Mouse (Mus musculus) hindbrain, embryonic 16.5 days (tissue): ENCODE results near the gene 3110082J24Rik. TPM values are rescaled to one million over a fixed set of nuclear protein-coding genes. Genes with fewer than 3 reads are reported as not detected.

Experiments
- ATAC-seq: fragments of 200-750 bp; cut with Nextera tagmentation; 2 replicates; pipeline ENCODE4 v1.8.0; 2017; ENCODE audit warnings: moderate TSS enrichment, moderate library complexity
- H3K27ac ChIP-seq: fragments of 300-500 bp; sonication (generic); 2 replicates; pipeline ENCODE4 v1.5.1; 2014; ENCODE audit warnings: low read depth, mild to moderate bottlenecking, control low read depth, low read length, moderate library complexity
- H3K27me3 ChIP-seq: fragments of 300-500 bp; sonication (generic); replicated peaks from 2 replicates; pipeline ENCODE4 v1.6.1; 2014; ENCODE audit warnings: low read length; ENCODE audit not compliant: control insufficient read depth, insufficient read depth
- H3K36me3 ChIP-seq: fragments of 300-500 bp; sonication (generic); 2 replicates; pipeline ENCODE4 v1.6.1; 2014; ENCODE audit warnings: mild to moderate bottlenecking, low read length, moderate library complexity, mixed read lengths; ENCODE audit not compliant: control insufficient read depth, insufficient read depth
- H3K4me1 ChIP-seq: fragments of 300-500 bp; sonication (generic); 2 replicates; pipeline ENCODE4 v1.6.1; 2014; ENCODE audit warnings: low read depth, low read length; ENCODE audit not compliant: control insufficient read depth, insufficient read depth
- H3K4me2 ChIP-seq: fragments of 300-500 bp; sonication (generic); 2 replicates; pipeline ENCODE4 v1.6.1; 2014; ENCODE audit warnings: mild to moderate bottlenecking, low read length, control low read depth, moderate library complexity
- H3K4me3 ChIP-seq: fragments of 300-500 bp; sonication (generic); 2 replicates; pipeline ENCODE4 v1.5.1; 2014; ENCODE audit warnings: mild to moderate bottlenecking, low read length, control low read depth, moderate library complexity
- H3K9ac ChIP-seq: fragments of 300-500 bp; sonication (generic); 2 replicates; pipeline ENCODE4 v1.6.1; 2014; ENCODE audit warnings: low read depth, mild to moderate bottlenecking, control low read depth, low read length, moderate library complexity
- H3K9me3 ChIP-seq: fragments of 300-500 bp; sonication (generic); 2 replicates; pipeline ENCODE4 v1.6.1; 2014; ENCODE audit warnings: mild to moderate bottlenecking, low read length, moderate library complexity; ENCODE audit not compliant: control insufficient read depth
- WGBS: fragments of 180-500 bp; shearing (Covaris S2); extraction: QIAGEN DNeasy Blood & Tissue Kit; methylation state at CpG from one replicate; pipeline ENCODE4 v1.1.7; 2014; 5-methylcytosine and 5-hydroxymethylcytosine counted together
- polyA plus RNA-seq: library from polyadenylated mRNA; unstranded; fragments of >200 nt; fragmentation: Nextera tagmentation; extraction: Ambion mirVana; gene quantifications from 2 replicates; pipeline ENCODE4 v1.2.1, GENCODE M21; 2015

The 3110082J24Rik gene
- polyA plus RNA-seq, 1 experiment from 2014 or later, result 4.6 TPM

DNA sequence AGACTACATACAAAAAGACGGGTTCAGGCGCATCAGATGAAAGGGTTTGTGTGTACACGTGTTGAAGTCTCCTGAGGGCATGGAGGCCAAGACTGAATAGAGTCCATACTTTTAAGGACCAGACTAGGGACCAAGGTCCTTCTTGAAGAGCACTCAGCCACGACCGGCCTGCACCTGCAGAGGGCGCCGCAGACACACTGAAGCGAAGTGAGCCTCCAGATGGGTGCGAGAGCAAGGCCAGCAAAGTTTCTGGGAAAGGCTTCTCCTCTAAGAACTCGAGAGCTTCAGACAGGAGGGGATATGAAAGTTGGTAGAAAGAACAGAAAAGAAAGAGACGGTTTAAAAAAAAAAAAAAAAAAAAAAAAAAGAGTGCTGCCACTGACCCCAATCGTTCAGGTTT, 1.5 kb downstream of the 3110082J24Rik start:
- H3K36me3 ChIP-seq, result no peaks in the 10 kb centered on the region
- H3K4me1 ChIP-seq, result peaks cover 28% of the 10 kb centered on the region
- H3K9me3 ChIP-seq, result no peaks in the 10 kb centered on the region
- no peak overlapping the region for H3K9ac ChIP-seq
- WGBS, result 2% methylated on average over 12 of the region's 12 CpGs
- H3K4me3 ChIP-seq, result peak overlapping the region; percentile 75
- no peak overlapping the region for H3K27ac ChIP-seq
- H3K27me3 ChIP-seq, result peaks cover 4% of the 10 kb centered on the region
- ATAC-seq, result peak; percentile 14; the same call in 1 of the 2 replicates
- H3K4me2 ChIP-seq, result peak overlapping the region; percentile 96

DNA sequence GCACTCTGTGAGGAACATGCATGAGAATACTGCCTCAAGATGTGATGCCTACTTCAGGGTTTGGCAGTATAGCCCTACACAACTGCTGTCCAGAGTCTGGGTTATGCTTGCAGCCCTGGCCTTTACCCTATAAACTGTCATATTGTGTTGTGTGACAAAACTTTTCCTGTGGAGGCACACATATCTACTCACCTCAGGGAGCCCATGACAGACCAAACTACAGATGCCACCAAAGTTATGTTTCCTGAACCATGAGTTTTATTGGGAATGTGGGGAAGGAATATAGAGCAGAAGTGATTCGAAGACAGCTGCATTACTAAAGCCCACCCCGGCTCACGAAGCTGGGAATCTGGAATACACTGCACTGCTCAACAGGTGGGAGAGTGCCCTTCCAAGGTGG, 2.5 kb downstream of the 3110082J24Rik start:
- Histone ChIP-seq H3K4me3 (no peak overlapping the region), H3K27ac (no peak overlapping the region), H3K36me3 (no peaks in the 10 kb centered on the region), H3K9me3 (no peaks in the 10 kb centered on the region), H3K27me3 (peaks cover 4% of the 10 kb centered on the region), H3K4me2 (no peak overlapping the region), H3K4me1 (peaks cover 28% of the 10 kb centered on the region), H3K9ac (no peak overlapping the region)
- no peak for ATAC-seq
- 86% methylated on average over 3 of the region's 3 CpGs for WGBS

DNA sequence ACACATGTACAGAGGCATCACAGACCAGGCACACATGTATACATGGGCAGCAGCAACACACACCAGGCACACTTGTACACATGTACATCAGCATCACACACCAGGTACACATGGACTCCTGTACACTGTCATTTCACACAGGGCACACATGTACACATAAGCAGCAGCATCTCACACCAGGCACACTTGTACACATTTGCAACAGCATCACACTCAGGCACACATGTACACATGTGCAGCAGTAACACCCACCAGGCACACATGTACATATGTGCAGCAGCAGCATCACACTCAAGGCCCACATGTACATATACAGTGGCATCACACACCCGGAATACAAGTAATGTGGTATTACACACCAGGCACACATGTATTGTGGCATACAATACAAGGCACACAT, 7.6 kb downstream of the 3110082J24Rik start:
- Histone ChIP-seq H3K4me2 (no peak overlapping the region), H3K27me3 (no peaks in the 10 kb centered on the region), H3K4me3 (no peak overlapping the region), H3K36me3 (no peaks in the 10 kb centered on the region), H3K9me3 (no peaks in the 10 kb centered on the region), H3K9ac (no peak overlapping the region), H3K27ac (no peak overlapping the region), H3K4me1 (no peaks in the 10 kb centered on the region)
- ATAC-seq, result no peak
- WGBS, result 96% methylated on average over 1 of the region's 1 CpGs

DNA sequence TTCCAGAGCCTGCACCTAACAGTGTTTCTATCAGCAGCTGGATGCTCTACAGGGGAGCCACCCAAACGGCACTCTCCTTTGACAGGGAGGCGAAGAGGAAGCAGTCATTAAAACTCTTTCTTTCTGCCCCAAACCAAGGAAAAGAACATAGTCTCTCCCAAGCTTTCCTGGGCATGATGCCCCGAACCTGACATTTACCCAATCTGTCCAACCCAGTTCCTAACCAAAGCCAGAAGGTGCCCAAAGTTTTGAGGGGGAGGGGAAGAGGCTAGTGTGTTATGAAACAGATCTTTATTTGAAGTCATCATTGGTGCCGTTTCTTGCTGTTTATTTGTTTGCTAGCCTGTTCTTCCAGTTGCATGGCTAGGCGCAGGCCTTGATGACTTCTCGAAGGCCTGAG, 10.2 kb downstream of the 3110082J24Rik start:
- Histone ChIP-seq H3K4me2 (no peak overlapping the region), H3K4me1 (no peaks in the 10 kb centered on the region), H3K36me3 (no peaks in the 10 kb centered on the region), H3K9me3 (no peaks in the 10 kb centered on the region), H3K9ac (no peak overlapping the region), H3K27ac (no peak overlapping the region), H3K4me3 (no peak overlapping the region), H3K27me3 (no peaks in the 10 kb centered on the region)
- WGBS, result 83% methylated on average over 6 of the region's 6 CpGs
- ATAC-seq, result no peak

DNA sequence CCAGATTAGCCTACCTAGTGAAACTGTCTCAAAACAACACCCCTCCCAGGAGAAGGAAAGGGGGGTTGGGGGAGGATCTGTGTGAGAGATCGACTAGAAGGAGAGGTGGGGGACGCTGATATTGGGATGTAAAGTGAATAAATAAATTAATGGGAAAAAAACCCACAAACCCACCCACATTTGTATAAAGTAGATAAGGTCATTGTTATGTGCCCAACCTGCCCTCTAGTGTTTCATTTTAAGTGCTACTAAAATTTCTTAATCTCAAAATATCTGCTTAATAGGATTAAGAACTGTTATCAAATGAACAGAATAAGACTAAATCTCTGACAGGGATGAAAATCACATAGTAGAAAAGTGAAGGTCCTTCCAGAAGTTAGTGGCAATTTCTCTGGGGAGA, 11.5 kb downstream of the 3110082J24Rik start:
- no peaks in the 10 kb centered on the region for H3K36me3 ChIP-seq
- WGBS, result 61% methylated on average over 2 of the region's 2 CpGs
- no peaks in the 10 kb centered on the region for H3K9me3 ChIP-seq
- no peaks in the 10 kb centered on the region for H3K4me1 ChIP-seq
- H3K4me3 ChIP-seq, result no peak overlapping the region
- no peak overlapping the region for H3K9ac ChIP-seq
- H3K27me3 ChIP-seq, result no peaks in the 10 kb centered on the region
- H3K27ac ChIP-seq, result no peak overlapping the region
- H3K4me2 ChIP-seq, result no peak overlapping the region
- ATAC-seq, result no peak

DNA sequence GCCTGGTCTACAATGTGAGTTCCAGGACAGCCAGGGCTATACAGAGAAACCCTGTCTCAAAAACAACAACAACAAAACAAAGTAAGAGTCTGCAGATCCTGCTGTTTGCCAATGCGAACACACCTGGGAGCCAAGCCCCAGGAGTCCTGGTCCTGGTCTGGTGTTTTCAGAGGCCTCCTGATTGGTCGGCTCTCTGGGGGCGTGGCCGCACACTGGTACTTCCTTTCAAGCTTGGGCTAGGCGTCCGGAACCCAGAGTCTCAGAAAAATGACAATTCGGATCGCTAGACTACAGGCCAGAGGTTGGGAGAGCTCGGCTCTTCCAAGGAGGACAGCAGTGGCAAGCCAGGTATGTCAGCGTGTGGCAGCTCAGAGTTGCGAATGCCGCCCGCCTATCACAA, 13.2 kb downstream of the 3110082J24Rik start:
- 71% methylated on average over 13 of the region's 13 CpGs for WGBS
- Histone ChIP-seq H3K4me3 (no peak overlapping the region), H3K4me1 (no peaks in the 10 kb centered on the region), H3K27me3 (no peaks in the 10 kb centered on the region), H3K27ac (no peak overlapping the region), H3K4me2 (no peak overlapping the region), H3K9me3 (no peaks in the 10 kb centered on the region), H3K9ac (no peak overlapping the region), H3K36me3 (no peaks in the 10 kb centered on the region)
- no peak for ATAC-seq

DNA sequence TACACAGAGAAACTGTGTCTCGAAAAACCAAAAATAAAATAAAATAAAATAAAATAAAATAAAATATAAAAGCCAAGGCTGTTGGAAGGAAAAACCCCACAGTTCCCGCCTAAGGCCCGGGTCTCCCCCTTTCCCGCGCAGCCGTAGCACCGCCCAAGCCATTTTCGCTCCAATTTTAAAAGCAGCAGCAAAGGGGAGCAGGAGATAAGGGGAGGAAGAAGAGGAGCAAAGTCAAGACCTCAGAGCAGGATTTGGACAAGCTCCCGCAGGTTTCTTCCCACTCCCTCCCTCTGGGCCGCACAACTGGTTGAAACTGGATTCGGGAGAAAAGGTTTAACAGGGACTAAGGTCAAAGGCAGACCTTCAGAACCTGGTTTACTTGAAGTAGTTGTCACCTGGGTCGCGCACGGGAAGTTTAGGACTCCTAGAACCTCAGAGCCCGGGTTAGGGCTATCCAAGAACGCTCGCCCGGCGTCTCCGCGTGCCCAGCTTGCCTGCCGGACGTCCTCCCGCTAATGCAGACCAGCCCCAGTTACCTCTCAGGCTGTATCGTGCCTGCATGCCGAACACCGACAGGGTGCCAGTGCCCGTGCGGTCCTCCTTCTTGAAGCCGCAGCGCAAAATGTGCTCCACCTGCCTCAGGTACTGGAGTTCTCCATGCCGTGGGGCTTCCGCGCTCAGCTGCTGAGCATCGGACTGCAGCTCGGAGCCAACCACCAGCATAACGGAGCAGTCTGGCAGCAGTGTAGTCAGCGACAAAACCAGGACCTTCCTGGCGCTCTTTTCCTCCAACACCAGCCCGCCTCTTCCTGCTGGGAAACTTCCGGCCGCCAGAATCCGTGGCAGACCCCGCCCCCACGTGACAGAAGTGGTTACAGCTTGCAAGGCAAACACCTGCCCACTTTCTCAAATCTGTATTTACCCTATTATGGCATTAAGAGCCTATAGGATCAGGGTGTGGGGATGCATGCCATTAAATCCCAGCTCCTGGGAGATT, 32.8 kb downstream of the 3110082J24Rik start, which contains the start of gene Tyms:
Tyms (minus strand) TSS at position 793 of the 997 bp plus-strand sequence.
- peak within 1 kb of the TSS; percentile 83 for H3K9ac ChIP-seq
- WGBS, result 2% methylated on average over 37 of the region's 45 CpGs
- H3K4me1 ChIP-seq, result peaks cover 3% of the 10 kb centered on the region
- H3K4me3 ChIP-seq, result peak within 1 kb of the TSS; percentile 84
- peak within 1 kb of the TSS; percentile 93 for H3K4me2 ChIP-seq
- H3K27ac ChIP-seq, result peak within 1 kb of the TSS; percentile 75; the same call in 1 of the 2 replicates
- no peaks in the 10 kb centered on the region for H3K36me3 ChIP-seq
- no peaks in the 10 kb centered on the region for H3K27me3 ChIP-seq
- ATAC-seq, result peak; percentile 98
- H3K9me3 ChIP-seq, result no peaks in the 10 kb centered on the region

DNA sequence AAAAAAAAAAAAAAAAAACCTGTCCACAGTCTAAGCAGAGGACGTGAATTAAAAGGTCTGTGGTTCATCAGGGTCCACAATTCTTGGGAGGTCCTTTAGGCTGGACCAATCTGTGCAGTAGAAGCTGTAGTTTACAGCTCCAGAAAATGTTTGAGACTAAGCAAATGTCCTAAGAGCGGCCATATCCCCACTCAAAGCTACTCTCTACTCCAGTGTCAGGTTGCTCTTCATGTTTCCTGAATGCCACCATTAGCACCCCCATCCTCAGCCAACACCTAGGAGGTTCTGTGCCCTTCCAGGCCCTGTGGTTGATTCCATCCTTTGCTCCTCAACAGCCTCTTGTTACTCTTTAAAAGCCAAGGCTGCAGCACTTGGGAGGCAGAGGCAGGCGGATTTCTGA, 33.5 kb downstream of the 3110082J24Rik start:
- peak overlapping the region; percentile 84 for H3K4me3 ChIP-seq
- peaks cover 3% of the 10 kb centered on the region; the same call in 1 of the 2 replicates for H3K36me3 ChIP-seq
- ATAC-seq, result no peak
- no peaks in the 10 kb centered on the region for H3K27me3 ChIP-seq
- H3K27ac ChIP-seq, result no peak overlapping the region
- H3K4me2 ChIP-seq, result peak overlapping the region; percentile 93
- H3K4me1 ChIP-seq, result peaks cover 3% of the 10 kb centered on the region
- WGBS, result 47% methylated on average over 3 of the region's 3 CpGs
- peak overlapping the region; percentile 83 for H3K9ac ChIP-seq
- H3K9me3 ChIP-seq, result no peaks in the 10 kb centered on the region

DNA sequence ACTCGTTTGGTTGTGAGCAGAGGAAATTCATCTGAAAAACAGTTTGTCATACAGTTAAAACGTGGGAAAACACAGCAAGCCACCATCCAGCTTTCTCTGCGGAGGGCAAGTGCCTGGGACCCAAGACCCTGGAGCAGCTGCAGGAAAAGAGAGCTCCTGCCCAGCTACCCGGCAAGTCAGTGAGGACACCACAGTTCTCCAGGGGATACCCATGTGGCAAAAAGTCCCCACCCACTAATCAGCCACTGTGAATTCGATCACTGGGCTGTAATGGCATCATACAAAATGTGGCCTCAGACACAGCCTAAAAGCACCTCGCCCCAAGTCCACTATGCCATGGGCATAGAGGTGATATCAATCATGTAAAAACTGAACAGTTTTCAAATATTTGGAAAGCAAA, 34.2 kb downstream of the 3110082J24Rik start:
- peaks cover 3% of the 10 kb centered on the region; the same call in 1 of the 2 replicates for H3K36me3 ChIP-seq
- no peak overlapping the region for H3K9ac ChIP-seq
- H3K4me2 ChIP-seq, result no peak overlapping the region
- no peak overlapping the region for H3K4me3 ChIP-seq
- H3K9me3 ChIP-seq, result no peaks in the 10 kb centered on the region
- no peaks in the 10 kb centered on the region for H3K27me3 ChIP-seq
- H3K27ac ChIP-seq, result no peak overlapping the region
- no peak for ATAC-seq
- WGBS, result 77% methylated on average over 6 of the region's 6 CpGs
- peaks cover 3% of the 10 kb centered on the region for H3K4me1 ChIP-seq
